Mouse (Mus musculus) gastrocnemius, postnatal 10 days (tissue): ENCODE measurements around the gene Lrmda. TPM values are rescaled to one million over a fixed set of nuclear protein-coding genes. Genes with fewer than 3 reads are reported as not detected.

Experiments
- DNase-seq: peaks from one replicate; pipeline ENCODE4 v3.0.0; 2021; ENCODE audit warnings: mixed read lengths
- total RNA-seq, 2 experiments: library from RNA; stranded (reverse); gene quantifications; 2 replicates each; pipeline ENCODE4 v1.2.3; 2021

Gene Lrmda
- total RNA-seq, 2 experiments from 2014 or later = 1.2 to 1.9 TPM

DNA sequence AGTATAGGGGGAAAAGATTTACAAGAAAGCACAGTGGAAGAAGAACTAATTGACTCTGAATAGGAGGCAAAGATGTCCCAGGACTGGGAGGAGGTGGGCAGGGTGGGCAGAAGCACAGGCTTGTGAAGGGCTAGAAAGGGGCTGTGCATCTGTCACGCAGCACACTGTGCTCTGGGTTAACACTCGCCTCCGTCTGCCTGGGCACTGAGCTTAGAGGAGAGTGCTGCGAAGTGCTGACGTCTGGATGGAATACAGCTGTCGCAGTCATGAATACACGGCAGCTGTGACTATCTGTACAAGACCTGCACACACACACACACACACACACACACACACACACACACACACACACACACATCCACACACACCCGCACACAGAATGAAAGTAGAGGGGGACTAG lies 73.6 kb downstream of the Lrmda start:
- DNase-seq = no peak

DNA sequence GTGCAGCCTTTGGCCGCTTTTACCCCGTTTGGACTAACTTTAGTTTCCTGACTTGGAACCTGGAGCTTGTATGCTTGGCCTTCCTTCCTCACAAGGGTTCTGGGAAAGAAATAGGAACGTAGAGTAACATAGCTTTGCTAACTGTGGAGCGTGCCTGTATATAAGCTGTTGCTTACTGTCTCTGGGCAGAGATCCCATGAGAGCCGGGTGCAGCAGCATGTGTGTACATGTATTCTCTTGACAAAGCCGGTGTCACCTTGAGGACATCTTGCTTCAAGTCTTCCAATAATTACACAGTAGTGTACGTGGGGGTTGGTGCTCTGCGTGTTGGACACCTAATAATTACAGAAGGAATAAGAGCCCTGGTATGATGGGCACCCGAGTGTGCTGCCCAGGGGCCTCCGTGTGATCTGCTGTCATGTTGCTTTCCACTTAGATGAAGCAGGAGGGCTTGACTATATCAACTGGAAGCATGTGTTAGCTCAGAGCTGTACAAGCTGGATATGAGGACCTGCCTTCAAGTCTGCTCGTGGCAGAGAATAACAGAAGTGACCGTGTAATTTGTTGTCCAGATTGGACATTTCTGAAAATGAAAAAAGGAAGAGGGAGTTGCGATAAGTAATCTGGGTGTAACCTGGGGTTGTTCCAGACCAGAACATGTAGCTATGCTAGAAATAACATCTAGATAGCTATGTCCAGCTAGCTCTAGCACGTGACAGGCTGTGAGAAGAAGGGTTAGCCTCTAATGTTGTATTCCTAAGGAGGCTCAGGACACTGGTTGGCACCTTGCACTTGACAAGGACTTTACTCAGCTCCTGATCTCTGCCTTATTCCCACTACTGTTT lies 82.7 kb downstream of the Lrmda start:
- DNase-seq = no peak

DNA sequence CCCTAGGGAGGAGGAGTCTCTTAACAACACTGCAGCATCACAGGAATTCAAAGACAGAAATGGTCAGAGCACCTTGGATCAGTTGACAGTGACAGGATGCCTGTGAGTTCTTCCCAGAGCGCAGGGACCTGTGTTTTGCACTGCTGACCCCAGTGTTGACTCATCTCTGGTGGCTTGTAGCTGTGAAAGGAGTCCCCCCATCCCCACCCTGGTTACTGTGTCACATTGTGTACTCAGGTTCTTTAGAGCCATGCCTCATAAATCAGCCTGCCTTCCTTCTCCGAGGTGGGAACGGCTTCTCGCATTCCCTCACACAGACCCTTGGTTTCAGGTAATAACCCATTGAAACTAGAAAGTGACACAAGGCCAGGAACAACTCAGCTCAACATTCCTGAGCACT lies 86.3 kb downstream of the Lrmda start:
- DNase-seq = no peak

DNA sequence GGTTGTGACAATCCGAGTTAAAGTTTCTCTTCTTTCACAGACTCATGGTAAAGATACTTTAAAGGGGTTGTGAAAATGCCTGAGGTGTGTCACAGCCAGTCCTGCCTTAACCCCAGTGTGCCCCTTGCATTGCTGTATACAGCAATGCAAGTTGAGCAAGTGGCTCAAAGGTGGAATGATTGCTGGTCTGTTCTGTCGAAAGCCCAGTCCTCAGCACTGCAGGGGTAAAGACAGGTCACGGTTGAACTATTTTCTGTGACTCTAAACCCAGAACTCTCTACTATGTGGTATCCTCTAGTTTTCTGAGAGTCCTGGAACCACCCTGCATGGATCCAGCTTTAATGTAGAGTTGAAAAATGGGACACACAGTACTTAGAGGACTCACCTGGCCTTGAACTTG lies 87.3 kb downstream of the Lrmda start:
- DNase-seq = no peak

DNA sequence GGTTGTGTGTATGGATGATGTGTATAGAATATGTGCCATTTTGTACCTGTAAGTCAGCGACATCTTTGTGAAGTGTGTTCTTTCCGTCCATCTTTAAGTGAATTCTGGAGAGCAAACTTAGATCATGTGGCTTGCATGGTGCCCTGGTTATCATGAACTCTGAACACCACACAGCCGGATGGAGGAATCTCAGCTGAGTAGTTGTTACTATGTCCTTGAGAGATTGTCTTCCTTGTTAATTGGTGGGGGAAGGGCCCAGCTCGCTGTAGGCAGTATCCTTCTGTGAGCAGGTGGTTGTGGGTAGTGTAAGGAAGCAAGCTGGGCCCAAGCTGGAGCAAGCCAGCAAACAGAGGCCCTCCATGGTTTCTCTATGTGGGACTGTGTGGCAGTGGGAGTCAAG lies 89.9 kb downstream of the Lrmda start:
- DNase-seq = no peak

DNA sequence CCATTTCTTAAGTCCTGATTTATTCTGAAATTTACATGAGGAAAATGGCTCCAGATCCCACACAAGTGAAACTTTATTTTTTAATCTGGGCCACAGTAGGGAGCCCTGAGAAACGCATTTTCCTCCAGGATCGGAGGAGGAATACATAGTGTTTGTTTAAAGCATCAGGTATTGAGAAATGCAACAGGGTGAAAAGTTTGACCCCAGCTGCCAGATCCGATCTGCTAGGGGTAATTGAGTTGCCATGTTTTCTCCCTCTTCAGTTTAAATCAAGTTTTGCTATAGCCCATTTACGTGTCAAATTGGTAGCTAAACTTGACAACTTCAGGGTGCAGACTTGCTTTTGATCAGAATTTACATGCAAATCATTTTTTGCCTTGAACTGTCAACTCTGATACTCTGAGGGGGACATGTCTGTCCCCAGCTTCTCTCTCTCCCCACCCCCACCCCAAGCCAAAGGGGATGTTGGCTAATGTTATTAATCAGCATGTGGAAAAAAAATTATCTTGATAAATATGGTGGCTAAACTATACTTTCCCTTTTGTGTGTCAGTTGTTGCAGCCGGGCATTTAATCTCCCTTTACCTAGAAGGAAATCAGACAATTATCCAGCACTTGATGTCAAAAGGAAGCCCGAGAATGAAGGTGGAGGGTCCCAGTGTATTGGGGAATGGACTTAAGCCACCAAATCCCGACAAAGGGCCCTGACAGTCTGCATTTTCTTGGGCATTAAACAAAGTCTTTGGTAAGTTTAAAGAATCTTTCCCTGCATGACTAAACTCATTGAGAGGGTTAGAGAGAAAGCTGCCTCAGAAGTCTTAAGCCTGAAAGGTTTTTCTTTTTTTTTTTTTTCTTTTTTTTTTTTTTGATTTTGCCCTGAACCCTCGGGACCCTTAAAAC lies 94.2 kb downstream of the Lrmda start:
- DNase-seq = no peak

DNA sequence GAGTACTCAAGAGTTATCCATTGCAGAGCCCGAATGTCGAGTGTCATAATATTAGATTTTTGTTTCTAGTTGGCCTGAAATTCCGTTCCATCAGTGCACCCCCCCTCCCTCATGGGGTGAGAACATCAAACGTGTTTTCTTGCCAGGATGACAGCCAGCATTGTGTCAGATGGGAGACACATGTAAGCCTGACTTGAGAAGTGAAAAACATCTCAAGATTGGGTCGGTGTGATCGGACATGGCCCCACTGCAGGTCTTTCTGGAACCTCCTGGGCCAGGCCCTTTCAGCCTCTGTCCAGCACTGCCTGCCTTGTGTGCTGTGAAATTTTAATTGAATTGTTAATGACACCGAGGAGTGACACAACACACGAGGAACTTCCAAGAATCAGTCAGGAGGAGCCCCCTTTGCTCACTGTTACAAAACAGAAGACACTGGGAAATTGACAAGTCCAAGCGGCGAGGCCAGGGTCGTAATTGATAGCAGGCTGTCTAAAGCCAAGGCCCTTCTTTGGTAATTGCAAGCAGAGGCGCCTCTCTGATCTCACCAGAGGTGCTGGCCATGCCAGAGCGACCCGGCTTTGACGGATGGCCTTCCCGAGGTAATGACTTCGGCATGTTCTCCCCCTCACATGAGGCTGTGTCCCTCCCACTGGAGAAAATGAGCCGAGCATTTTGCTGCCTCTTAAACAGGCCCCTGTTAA lies 95.3 kb downstream of the Lrmda start:
- DNase-seq = peak; percentile 12

DNA sequence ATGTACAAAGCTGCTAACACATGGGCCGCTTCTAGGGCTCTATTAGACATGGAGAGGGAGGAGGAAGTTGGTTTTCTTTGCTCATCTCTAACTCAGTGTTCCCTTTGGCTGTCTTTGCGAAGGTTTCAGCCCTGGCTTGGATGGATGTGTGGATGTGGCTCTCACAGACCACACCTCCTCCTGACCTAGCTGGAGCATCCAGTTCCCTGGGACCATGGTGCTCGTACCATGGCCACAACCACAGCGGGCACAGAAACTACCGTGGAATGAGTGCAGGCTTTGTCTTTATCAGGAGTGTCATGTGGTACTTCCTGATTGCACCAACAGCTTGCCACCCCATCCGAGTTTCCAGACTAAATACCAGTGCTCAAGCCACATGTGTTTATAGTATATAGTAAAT lies 98.6 kb downstream of the Lrmda start:
- no peak for DNase-seq

DNA sequence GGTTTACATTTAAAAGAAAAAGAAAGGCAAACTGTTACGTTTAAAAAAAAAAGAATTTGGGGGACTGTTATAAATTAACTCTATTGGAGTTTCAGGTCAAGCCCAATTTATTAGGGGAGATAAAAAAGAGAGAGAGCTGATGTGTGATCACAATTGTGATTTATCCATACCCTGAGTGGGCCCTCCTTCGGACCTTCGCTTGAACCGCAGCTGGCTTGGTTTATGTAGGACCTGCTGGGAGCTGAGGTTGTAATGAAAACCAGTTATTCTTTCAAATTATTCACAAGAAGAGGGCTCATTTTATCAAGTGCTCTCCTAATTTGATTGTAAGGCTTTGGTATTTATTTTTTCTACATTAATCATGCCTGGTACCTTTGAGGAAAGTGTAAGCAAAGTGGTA lies 99.0 kb downstream of the Lrmda start:
- DNase-seq = no peak

DNA sequence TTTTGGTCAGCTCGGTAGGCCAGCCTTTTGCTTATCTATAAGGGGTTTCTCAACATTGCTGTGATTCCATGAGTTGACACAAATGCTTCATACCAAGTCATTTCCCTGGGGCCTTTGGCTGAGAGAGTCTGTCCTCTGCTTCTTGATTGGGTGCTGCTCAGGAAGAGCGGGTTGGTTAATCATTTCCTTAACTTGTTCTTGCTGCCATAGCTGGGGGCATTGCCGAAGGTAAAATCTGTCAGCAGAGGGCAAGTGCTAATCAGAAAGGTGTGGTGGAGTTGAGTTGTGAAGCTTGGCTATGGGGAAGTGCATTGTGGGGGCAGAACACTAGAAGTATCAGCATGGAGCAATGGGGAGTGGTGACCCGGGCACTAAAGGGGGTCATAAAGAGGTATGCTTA lies 106.8 kb downstream of the Lrmda start:
- DNase-seq = no peak

DNA sequence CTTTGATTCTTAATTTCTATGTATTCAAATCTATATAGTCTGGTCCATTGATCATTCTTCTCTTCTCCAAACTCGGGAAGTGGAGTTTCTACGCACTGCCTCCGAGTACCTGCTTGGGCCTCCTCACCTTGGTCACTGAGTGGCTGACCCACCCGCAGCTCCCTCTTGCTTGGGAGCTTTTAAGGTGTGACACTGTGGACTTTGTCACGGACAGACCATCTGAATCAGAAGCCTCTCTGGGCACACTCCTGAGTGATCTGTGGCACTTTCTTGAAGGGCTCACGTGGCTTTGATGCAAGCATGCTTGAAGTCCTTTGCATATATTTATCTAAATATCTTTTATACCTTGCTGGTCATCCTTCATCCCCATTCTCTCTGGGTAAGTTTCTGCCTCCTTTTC lies 107.3 kb downstream of the Lrmda start:
- no peak for DNase-seq

DNA sequence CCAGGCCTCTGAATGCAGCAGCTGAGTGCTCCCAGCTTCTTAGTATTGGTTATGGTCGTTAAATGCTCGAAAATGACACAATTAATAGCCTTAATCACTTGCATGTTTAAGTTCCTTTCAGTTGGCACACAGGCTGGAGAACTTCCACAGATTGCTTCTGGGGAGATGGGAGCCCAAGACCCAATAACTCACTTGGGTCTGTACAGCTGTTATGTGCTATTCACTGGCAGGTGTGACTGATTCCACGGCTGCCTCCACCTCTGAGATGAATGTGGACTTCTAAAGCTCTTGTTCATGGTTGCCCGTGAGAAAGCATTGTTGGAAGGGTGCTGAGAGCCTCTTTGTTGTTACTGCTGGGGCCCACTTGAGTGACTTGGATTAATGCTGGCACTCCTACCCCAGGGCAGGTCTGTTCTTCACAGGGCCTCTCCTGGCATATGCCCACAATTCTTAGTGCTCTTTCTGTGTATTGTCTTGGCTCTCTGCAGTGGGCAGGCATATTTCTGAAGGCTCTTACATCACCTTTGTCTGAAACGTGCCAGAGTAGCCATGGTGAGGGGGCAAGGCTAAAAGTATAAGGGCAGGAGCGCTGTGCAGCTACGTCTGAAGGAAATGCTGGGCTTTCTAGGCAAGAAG lies 111.6 kb downstream of the Lrmda start:
- no peak for DNase-seq

DNA sequence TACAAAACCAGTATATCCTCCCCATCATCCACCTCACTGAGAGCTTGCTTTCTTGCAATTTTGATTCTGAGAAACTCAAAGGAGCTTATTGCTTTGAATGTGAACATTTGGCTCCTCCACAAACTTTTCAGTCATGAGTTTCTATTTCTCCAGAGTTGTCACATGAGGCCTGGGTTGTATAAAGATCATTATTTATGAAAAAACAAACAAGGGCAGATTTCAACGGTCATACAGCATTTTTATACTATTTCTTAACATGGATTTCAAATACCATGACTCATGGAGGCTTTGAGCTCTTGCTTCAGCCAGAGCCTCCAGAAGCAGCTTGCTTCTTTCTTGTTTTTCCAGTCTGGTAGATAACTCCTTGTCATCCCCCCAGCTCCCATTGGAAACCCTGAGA lies 119.8 kb downstream of the Lrmda start:
- no peak for DNase-seq

DNA sequence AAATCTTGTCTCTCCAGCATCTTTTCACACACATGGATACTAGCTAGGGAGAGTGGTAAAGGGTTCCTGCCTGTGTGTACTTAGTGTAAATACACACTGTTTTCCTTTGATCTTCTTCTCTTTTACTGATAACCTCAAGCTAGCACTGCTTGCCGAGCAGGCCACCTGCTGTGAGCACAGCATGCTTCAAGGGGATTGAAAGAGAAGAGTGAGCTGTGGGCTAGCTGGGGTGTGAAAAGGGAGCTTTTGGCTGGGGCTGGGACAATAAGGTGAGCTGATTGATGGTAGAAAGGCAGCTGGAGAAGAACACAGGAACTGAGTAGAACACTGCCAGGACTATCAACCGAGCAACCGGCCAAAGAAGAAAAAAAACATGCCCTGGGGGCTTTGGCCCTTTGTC lies 124.5 kb downstream of the Lrmda start:
- DNase-seq = no peak

DNA sequence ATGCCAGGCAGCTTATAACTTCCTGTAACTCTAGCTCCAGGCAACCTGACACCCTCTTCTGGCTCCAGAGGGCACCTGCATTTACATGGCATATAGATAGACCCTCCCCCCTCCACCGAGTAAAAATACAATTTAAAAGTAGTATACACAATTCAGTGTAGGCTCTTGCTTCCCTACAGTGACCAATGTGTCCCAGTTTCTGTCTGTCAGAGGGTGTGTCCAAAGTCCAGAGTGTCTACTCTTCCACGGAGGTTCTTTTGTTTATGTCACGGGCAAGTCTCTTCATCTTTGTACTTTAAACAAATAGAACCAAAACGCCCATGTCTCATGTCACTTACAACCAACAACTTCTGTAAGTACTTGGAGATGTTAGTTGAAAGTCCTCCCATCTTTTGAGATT lies 126.4 kb downstream of the Lrmda start:
- DNase-seq = no peak

DNA sequence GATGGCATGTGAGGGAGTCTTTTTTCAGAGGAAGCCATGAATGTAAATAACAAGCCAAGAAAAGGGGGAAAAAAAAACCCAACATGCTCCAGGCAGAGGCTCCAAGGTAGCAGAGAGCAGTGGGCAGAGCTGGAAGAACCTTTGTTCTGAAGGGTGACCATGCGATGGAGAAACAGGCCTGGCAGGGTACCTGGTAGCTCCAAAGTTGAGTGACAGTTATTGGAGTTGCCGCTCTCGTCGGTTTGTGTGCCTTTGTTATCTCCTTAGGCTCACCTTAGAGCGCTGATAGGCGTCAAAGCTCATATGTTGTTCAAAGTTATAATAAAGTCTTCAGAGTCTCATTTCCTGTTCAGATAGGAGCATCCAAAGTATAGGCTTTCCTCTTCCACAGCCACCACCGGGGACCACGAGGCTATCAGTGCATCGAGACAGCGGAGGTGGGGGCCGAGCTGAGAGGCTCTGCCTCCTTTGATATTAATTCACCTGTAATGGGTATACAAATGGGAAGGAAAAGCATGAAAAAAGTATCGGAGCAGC lies 127.1 kb downstream of the Lrmda start:
- no peak for DNase-seq

DNA sequence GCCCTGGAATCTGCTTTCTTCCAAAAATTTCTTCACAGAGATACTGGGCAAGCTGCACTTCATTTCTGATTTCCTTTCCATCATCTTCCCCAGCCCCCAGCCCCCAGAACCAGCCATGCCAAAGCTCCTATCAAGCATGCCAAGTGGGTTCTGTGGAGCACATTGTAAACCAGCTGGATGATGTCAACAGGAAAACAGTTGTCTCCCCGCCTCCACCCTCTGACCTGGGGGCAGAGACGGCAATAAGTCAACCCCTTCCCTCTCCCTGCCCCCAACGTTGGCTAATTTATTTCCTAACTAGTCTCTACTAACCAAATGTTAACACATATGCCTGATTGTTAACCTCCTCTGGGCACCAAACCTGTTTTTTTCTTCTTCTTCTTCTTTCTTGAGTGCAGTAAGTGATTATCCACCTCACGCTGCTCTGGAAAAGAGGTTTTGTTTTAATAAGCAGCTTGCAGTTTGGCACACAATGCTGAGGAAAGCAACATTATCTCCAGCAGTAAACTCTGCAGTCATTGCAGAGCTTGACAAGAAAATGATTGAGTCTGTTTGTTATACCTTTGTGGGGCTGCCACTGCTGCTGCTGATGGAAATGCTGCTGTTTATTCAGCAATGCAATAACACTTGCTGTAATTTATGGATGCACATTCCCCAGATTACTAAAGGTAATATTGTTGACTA lies 128.0 kb downstream of the Lrmda start:
- DNase-seq = no peak

DNA sequence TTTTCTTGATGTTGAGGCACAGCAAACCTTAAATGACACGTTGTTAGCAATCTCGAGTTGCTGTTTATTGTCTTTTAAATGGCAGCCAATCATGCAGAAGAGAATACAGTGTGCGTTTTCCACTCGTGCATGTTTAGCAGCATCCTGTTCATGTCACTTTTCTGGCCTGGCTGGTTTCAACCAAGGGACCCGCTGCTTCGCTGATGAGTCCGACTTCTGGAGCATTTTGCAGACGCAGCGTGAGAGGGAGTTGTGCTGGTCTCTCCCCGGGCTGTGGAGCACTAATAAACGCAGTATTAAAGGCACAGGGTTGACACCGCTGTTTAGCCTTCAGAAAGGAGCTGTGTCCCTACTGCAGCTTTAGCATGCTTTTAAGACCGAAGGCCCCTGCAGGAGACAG lies 133.2 kb downstream of the Lrmda start:
- no peak for DNase-seq

DNA sequence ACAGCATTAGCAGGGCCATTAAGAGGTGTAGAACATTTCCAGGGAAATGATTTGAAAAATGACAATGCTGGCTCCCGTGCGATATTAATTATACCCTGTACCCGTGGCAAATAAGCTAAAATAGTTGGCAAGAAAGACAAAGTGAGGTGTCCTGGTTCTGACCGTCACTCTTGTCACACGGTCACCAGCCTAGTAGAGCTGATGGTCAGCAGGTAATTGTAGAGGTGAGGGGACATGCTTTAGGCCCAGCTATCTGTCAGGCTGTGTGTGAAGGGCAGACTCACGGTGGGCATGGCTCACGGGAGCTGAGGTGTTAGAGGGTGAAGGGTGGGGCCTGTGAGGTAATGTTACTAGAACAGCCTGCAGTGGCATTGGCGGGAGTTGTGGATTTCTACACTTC lies 134.6 kb downstream of the Lrmda start:
- no peak for DNase-seq

DNA sequence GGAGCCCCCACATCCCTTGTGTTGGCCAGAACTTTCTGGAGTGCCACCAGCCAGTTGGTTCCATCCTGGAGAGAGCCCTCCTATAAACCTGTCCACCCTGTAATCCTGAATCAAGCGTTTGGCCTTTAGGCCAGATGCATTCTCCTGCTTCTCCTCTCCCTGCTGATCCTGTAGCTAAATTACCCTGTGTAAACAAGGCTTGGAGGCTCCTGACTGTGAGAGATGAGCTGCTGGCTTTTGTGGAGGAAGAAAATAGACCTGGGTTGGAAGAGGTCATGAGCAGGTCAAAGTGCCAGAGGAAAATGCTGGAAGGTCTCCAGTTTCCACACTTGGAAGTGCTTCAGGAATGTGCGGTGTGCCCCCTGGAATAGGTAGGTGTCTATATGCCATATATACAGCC lies 135.5 kb downstream of the Lrmda start:
- no peak for DNase-seq

DNA sequence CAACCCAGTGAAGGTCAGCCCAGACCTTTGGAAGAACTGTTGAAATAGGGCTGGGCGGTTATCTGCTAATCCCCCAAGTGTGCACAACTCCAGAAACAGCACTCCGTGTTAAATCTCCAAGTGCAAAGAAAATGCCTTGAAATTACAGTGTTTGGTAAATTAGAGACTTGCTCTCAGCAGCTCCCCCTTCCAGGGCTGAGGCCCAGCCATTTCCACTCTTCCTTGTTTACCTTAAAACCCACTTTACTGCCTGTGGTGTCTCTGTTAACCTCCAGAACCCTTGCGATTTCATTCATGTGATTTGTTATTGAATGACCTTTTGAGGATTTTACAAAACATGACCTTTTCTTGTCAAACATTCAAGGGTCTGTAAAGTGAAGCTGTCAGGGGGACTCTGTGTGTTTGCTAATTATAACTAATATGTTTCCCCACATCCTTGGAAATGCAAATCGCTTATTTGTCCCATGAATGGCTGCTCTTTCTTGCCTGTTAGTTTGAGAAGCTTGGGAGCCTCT lies 136.1 kb downstream of the Lrmda start:
- no peak for DNase-seq
